Comparison of ENCODE assay signal across 26 mouse cellular contexts in the genomic region with DNA sequence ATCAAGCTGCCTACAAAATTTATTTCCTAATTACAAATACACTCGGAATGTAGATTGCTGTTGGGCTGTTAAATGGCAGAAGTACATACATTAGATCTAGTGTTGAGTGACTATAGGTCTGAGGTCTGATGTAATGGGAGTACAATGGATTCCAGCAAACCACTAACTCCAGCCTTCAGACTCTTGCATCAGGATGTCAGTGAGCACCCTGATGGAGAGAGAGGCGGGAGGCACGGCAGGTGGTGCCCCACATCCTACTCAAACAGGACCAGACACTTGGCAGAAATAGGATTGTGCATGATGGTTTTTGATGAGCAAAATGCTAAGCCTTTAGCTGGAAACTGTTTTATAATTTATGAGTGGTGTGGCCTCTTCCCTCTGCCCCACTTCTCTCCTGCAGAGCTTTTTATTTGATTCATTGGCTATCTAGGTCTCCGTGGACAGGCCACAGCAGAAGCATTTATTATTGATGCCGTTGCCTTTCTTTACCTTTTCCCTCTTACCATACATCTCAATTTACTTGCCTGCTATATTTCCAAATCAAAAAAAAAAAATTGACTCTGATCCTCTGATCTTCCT.
DNase-seq lines count a peak whose midpoint lies in the region; ATAC-seq and TF ChIP-seq lines count a peak whose summit lies in the region.
"Had no signal": no experiment of that assay in that cellular context is flagged by ENCODE, and none has a peak within 500 bp of the region (broad histone marks: within the 10 kb centered on the region; RNA-seq: fewer than 3 reads in every experiment).

No protein-coding gene starts in this region.

- H3K9ac ChIP-seq in neural tube, embryonic 13.5 days, result no peak overlapping the region
- H3K9ac ChIP-seq in kidney, embryonic 15.5 days, result no peak overlapping the region
- H3K9ac ChIP-seq: heart, embryonic 13.5 days; hindbrain, embryonic 15.5 days; limb, embryonic 13.5 days; lung, embryonic 15.5 days; stomach, embryonic 15.5 days had no signal

- no peaks in the 10 kb centered on the region for H3K9me3 ChIP-seq in neural tube, embryonic 13.5 days
- no peaks in the 10 kb centered on the region for H3K9me3 ChIP-seq in limb, embryonic 10.5 days (replicated peaks)
- no peaks in the 10 kb centered on the region for H3K9me3 ChIP-seq in kidney, embryonic 15.5 days (replicated peaks)
- H3K9me3 ChIP-seq: heart, embryonic 13.5 days; hindbrain, embryonic 10.5 days; hindbrain, embryonic 15.5 days; limb, embryonic 13.5 days; lung, embryonic 15.5 days; stomach, embryonic 15.5 days had no signal

- H3K4me2 ChIP-seq in neural tube, embryonic 13.5 days, result no peak overlapping the region
- no peak overlapping the region for H3K4me2 ChIP-seq in kidney, embryonic 15.5 days
- H3K4me2 ChIP-seq: heart, embryonic 13.5 days; hindbrain, embryonic 15.5 days; limb, embryonic 13.5 days; liver, embryonic 11.5 days; lung, embryonic 15.5 days; midbrain, embryonic 11.5 days; stomach, embryonic 15.5 days had no signal

- no peaks in the 10 kb centered on the region for H3K4me1 ChIP-seq in cerebellum, adult 2 months (ENCODE audit: control insufficient read depth, insufficient read depth, low read length)
- H3K4me1 ChIP-seq in neural tube, embryonic 13.5 days (replicated peaks), result peaks cover 5% of the 10 kb centered on the region; the same call in 1 of the 2 replicates
- H3K4me1 ChIP-seq in limb, embryonic 10.5 days, result no peaks in the 10 kb centered on the region
- H3K4me1 ChIP-seq in kidney, embryonic 15.5 days, result no peaks in the 10 kb centered on the region
- H3K4me1 ChIP-seq: hindbrain, embryonic 10.5 days; hindbrain, embryonic 15.5 days; limb, embryonic 13.5 days; lung, embryonic 15.5 days; stomach, embryonic 15.5 days had no signal

- 57% methylated on average over 5 of the region's 5 CpGs for WGBS in cerebellum, adult 2 months
- WGBS in neural tube, embryonic 13.5 days, result 72% methylated on average over 5 of the region's 5 CpGs
- 90% methylated on average over 5 of the region's 5 CpGs for WGBS in limb, embryonic 10.5 days
- 74% methylated on average over 5 of the region's 5 CpGs for WGBS in kidney, embryonic 15.5 days

- TF ChIP-seq POLR2A in cerebellum, adult 2 months (IDR thresholded peaks at IDR 0.05; ENCODE audit: borderline replicate concordance, insufficient read depth, low read length), result no peak

- no peak for TF ChIP-seq CTCF in cerebellum, adult 2 months (IDR thresholded peaks at IDR 0.05; ENCODE audit: borderline replicate concordance, insufficient read depth, low read depth, low read length)

- no peaks in the 10 kb centered on the region for H3K27me3 ChIP-seq in cerebellum, adult 2 months (ENCODE audit: control insufficient read depth, insufficient read depth, low read length)
- no peaks in the 10 kb centered on the region for H3K27me3 ChIP-seq in neural tube, embryonic 13.5 days
- no peaks in the 10 kb centered on the region for H3K27me3 ChIP-seq in limb, embryonic 10.5 days (ENCODE audit: low read depth, poor library complexity, severe bottlenecking)
- H3K27me3 ChIP-seq in kidney, embryonic 15.5 days, result no peaks in the 10 kb centered on the region
- H3K27me3 ChIP-seq: heart, embryonic 13.5 days; hindbrain, embryonic 15.5 days; limb, embryonic 13.5 days; lung, embryonic 15.5 days; stomach, embryonic 15.5 days had no signal

- peak; percentile 13 to 30 for DNase-seq in cerebellum, adult 2 months
- DNase-seq in cerebellum, postnatal 25 days, result no peak
- DNase-seq in neural tube, embryonic 10.5 days (ENCODE audit: extremely low spot score, low spot score), result no peak
- peak; percentile 13 for DNase-seq in limb, embryonic 10.5 days (ENCODE audit: low spot score)
- no peak for DNase-seq in B cell, adult 2 months
- DNase-seq: adrenal gland, postnatal 36 days; gastrocnemius, adult 2 months; gastrocnemius, postnatal 36 days; heart, postnatal 10 days; kidney, adult 18-20 months; kidney, postnatal 36 days; right cerebral cortex, postnatal 25 days; thymus, postnatal 14 days had no signal

- no peak overlapping the region for H3K4me3 ChIP-seq in cerebellum, adult 2 months (replicated peaks; ENCODE audit: insufficient read depth, low read depth, low read length)
- no peak overlapping the region for H3K4me3 ChIP-seq in neural tube, embryonic 13.5 days
- H3K4me3 ChIP-seq in limb, embryonic 10.5 days, result no peak overlapping the region
- H3K4me3 ChIP-seq in kidney, embryonic 15.5 days (replicated peaks), result no peak overlapping the region
- H3K4me3 ChIP-seq: gastrocnemius, adult 2 months; heart, embryonic 13.5 days; hindbrain, embryonic 10.5 days; hindbrain, embryonic 15.5 days; layer of hippocampus, adult 2 months; left cerebral cortex, adult 2 months; limb, embryonic 13.5 days; lung, embryonic 15.5 days; stomach, embryonic 15.5 days had no signal

- H3K36me3 ChIP-seq in neural tube, embryonic 13.5 days, result no peaks in the 10 kb centered on the region
- H3K36me3 ChIP-seq in limb, embryonic 10.5 days, result no peaks in the 10 kb centered on the region
- no peaks in the 10 kb centered on the region for H3K36me3 ChIP-seq in kidney, embryonic 15.5 days
- H3K36me3 ChIP-seq: heart, embryonic 13.5 days; hindbrain, embryonic 10.5 days; hindbrain, embryonic 15.5 days; limb, embryonic 13.5 days; lung, embryonic 15.5 days; stomach, embryonic 15.5 days had no signal

- no peak overlapping the region for H3K27ac ChIP-seq in cerebellum, adult 2 months (ENCODE audit: insufficient read depth, low read length)
- no peak overlapping the region for H3K27ac ChIP-seq in neural tube, embryonic 13.5 days (replicated peaks)
- no peak overlapping the region for H3K27ac ChIP-seq in limb, embryonic 10.5 days
- H3K27ac ChIP-seq in kidney, embryonic 15.5 days, result no peak overlapping the region
- H3K27ac ChIP-seq: gastrocnemius, adult 2 months; heart, embryonic 13.5 days; hindbrain, embryonic 10.5 days; hindbrain, embryonic 15.5 days; layer of hippocampus, adult 2 months; left cerebral cortex, adult 2 months; limb, embryonic 13.5 days; lung, embryonic 15.5 days; stomach, embryonic 15.5 days had no signal

- 0 out of 2 replicates have a peak, but pooled peaks have one; percentile 36 for ATAC-seq in neural tube, embryonic 13.5 days (ENCODE audit: low read depth)
- no peak for ATAC-seq in kidney, embryonic 15.5 days (replicated peaks; ENCODE audit: low FRiP score)
- ATAC-seq: forebrain, embryonic 14.5 days had no signal

Comparison
In these comparisons a context has a peak if more than half of its experiments do, and no peak if none do; other contexts are left out.
1. DNase-seq: peak in cerebellum, adult 2 months (2 of 2) and limb, embryonic 10.5 days (single experiment); none in cerebellum, postnatal 25 days (0 of 2), neural tube, embryonic 10.5 days (single experiment) and B cell, adult 2 months (0 of 2).